Mouse (Mus musculus) heart, embryonic 15.5 days (tissue): ENCODE measurements around the gene Ccnjl. TPM values are rescaled to one million over a fixed set of nuclear protein-coding genes. Genes with fewer than 3 reads are reported as not detected.
A peak's percentile ranks its signal among the peaks of the same experiment; 100 is the strongest.

Source experiments
- ATAC-seq: fragments of 200-750 bp; cut with Nextera tagmentation; replicated peaks from 2 replicates; pipeline ENCODE4 v1.8.0; 2017; ENCODE audit warnings: low read depth, moderate TSS enrichment; ENCODE audit not compliant: insufficient number of reproducible peaks, insufficient read depth, low FRiP score
- H3K27ac ChIP-seq: fragments of 300-500 bp; sonication (generic); 2 replicates; pipeline ENCODE4 v1.5.1; 2015; ENCODE audit warnings: mild to moderate bottlenecking, inconsistent platforms
- H3K27me3 ChIP-seq: fragments of 300-500 bp; sonication (generic); 2 replicates; pipeline ENCODE4 v1.6.1; 2015; ENCODE audit warnings: inconsistent platforms
- H3K36me3 ChIP-seq: fragments of 300-500 bp; sonication (generic); 2 replicates; pipeline ENCODE4 v1.6.1; 2015; ENCODE audit warnings: mild to moderate bottlenecking, inconsistent platforms
- H3K4me1 ChIP-seq: fragments of 300-500 bp; sonication (generic); replicated peaks from 2 replicates; pipeline ENCODE4 v1.6.1; 2015; ENCODE audit warnings: inconsistent platforms
- H3K4me2 ChIP-seq: fragments of 300-500 bp; sonication (generic); 2 replicates; pipeline ENCODE4 v1.6.1; 2015; ENCODE audit warnings: inconsistent platforms, mild to moderate bottlenecking, moderate library complexity
- H3K4me3 ChIP-seq: fragments of 300-500 bp; sonication (generic); 2 replicates; pipeline ENCODE4 v1.5.1; 2015; ENCODE audit warnings: mild to moderate bottlenecking, inconsistent platforms
- H3K9ac ChIP-seq: fragments of 300-500 bp; sonication (generic); 2 replicates; pipeline ENCODE4 v1.6.1; 2015; ENCODE audit warnings: mild to moderate bottlenecking, inconsistent platforms
- H3K9me3 ChIP-seq: fragments of 300-500 bp; sonication (generic); replicated peaks from 2 replicates; pipeline ENCODE4 v1.6.1; 2016; ENCODE audit warnings: inconsistent platforms
- WGBS: fragments of 180-500 bp; shearing (Covaris S2); methylation state at CpG from one replicate; pipeline ENCODE4 v1.1.7; 2015; ENCODE audit warnings: mixed read lengths; 5-methylcytosine and 5-hydroxymethylcytosine counted together
- polyA plus RNA-seq: library from polyadenylated mRNA; unstranded; fragments of >200 nt; fragmentation: Nextera tagmentation; extraction: Ambion mirVana; gene quantifications from 2 replicates; pipeline ENCODE4 v1.2.1, GENCODE M21; 2015

The Ccnjl gene
- polyA plus RNA-seq, 1 experiment from 2014 or later: 21.0 TPM

GRCm38 (mm10) chr11:43528078-43528682, 404 bp upstream of the Ccnjl start:
- Histone ChIP-seq H3K9me3 (no peaks in the 10 kb centered on the region), H3K9ac (peak overlapping the region; percentile 94), H3K4me2 (peak overlapping the region; percentile 81), H3K27me3 (no peaks in the 10 kb centered on the region), H3K36me3 (peaks cover 4% of the 10 kb centered on the region; the same call in 1 of the 2 replicates), H3K4me3 (peak overlapping the region; percentile 94), H3K4me1 (peaks cover 30% of the 10 kb centered on the region), H3K27ac (peak overlapping the region; percentile 93)
- WGBS: under 1% methylated on average over 25 of the region's 25 CpGs
- no peak; the same call in 1 of the 2 replicates for ATAC-seq

GRCm38 (mm10) chr11:43530043-43530442, 1.5 kb downstream of the Ccnjl start:
- H3K27me3 ChIP-seq: no peaks in the 10 kb centered on the region
- 24% methylated on average over 3 of the region's 3 CpGs for WGBS
- peak overlapping the region; percentile 93 for H3K27ac ChIP-seq
- peak overlapping the region; percentile 94 for H3K4me3 ChIP-seq
- ATAC-seq: no peak
- H3K4me2 ChIP-seq: peak overlapping the region; percentile 81
- no peaks in the 10 kb centered on the region for H3K9me3 ChIP-seq
- peak overlapping the region; percentile 51 for H3K9ac ChIP-seq
- peaks cover 7% of the 10 kb centered on the region; the same call in 1 of the 2 replicates for H3K36me3 ChIP-seq
- peaks cover 37% of the 10 kb centered on the region for H3K4me1 ChIP-seq

- WGBS: 70% methylated on average over 5 of the region's 5 CpGs
- H3K36me3 ChIP-seq: peaks cover 12% of the 10 kb centered on the region; the same call in 1 of the 2 replicates
- H3K9ac ChIP-seq: no peak overlapping the region
- H3K4me2 ChIP-seq: no peak overlapping the region
- no peak overlapping the region for H3K4me3 ChIP-seq
- H3K27ac ChIP-seq: peak overlapping the region; percentile 0
- H3K9me3 ChIP-seq: no peaks in the 10 kb centered on the region
- H3K4me1 ChIP-seq: peaks cover 44% of the 10 kb centered on the region
- no peaks in the 10 kb centered on the region for H3K27me3 ChIP-seq
- ATAC-seq: no peak
Observed at GRCm38 (mm10) chr11:43531619-43532018, 3.0 kb downstream of the Ccnjl start.

GRCm38 (mm10) chr11:43537074-43537473, 8.5 kb downstream of the Ccnjl start:
- Histone ChIP-seq H3K4me1 (peaks cover 42% of the 10 kb centered on the region), H3K27me3 (no peaks in the 10 kb centered on the region), H3K4me2 (no peak overlapping the region), H3K36me3 (peaks cover 14% of the 10 kb centered on the region; the same call in 1 of the 2 replicates), H3K9ac (no peak overlapping the region), H3K4me3 (no peak overlapping the region), H3K27ac (no peak overlapping the region), H3K9me3 (no peaks in the 10 kb centered on the region)
- 85% methylated on average over 6 of the region's 6 CpGs for WGBS
- ATAC-seq: no peak

- Histone ChIP-seq H3K9ac (no peak overlapping the region), H3K4me3 (no peak overlapping the region), H3K4me2 (no peak overlapping the region), H3K4me1 (peaks cover 48% of the 10 kb centered on the region), H3K27ac (peak overlapping the region; percentile 13; the same call in 1 of the 2 replicates), H3K9me3 (no peaks in the 10 kb centered on the region), H3K36me3 (peaks cover 9% of the 10 kb centered on the region; the same call in 1 of the 2 replicates), H3K27me3 (no peaks in the 10 kb centered on the region)
- peak; percentile 60; the same call in 1 of the 2 replicates for ATAC-seq
- WGBS: 25% methylated on average over 6 of the region's 6 CpGs
Observed at GRCm38 (mm10) chr11:43539863-43540262, 11.3 kb downstream of the Ccnjl start.

GRCm38 (mm10) chr11:43543711-43544466, 15.3 kb downstream of the Ccnjl start:
- Histone ChIP-seq H3K9me3 (no peaks in the 10 kb centered on the region), H3K9ac (no peak overlapping the region), H3K27ac (peak overlapping the region; percentile 14; the same call in 1 of the 2 replicates), H3K4me1 (peaks cover 67% of the 10 kb centered on the region), H3K4me3 (no peak overlapping the region), H3K4me2 (no peak overlapping the region), H3K27me3 (no peaks in the 10 kb centered on the region), H3K36me3 (no peaks in the 10 kb centered on the region)
- no peak for ATAC-seq
- 53% methylated on average over 15 of the region's 15 CpGs for WGBS

- H3K27me3 ChIP-seq: no peaks in the 10 kb centered on the region
- no peak overlapping the region for H3K27ac ChIP-seq
- no peak overlapping the region for H3K9ac ChIP-seq
- no peak overlapping the region for H3K4me3 ChIP-seq
- 45% methylated on average over 7 of the region's 7 CpGs for WGBS
- H3K4me2 ChIP-seq: no peak overlapping the region
- H3K4me1 ChIP-seq: peaks cover 68% of the 10 kb centered on the region
- no peaks in the 10 kb centered on the region for H3K9me3 ChIP-seq
- ATAC-seq: no peak
- H3K36me3 ChIP-seq: no peaks in the 10 kb centered on the region
Observed at GRCm38 (mm10) chr11:43544819-43545218, 16.2 kb downstream of the Ccnjl start.

GRCm38 (mm10) chr11:43545873-43546475, 17.4 kb downstream of the Ccnjl start:
- no peaks in the 10 kb centered on the region for H3K27me3 ChIP-seq
- no peak for ATAC-seq
- peaks cover 72% of the 10 kb centered on the region for H3K4me1 ChIP-seq
- no peak overlapping the region for H3K9ac ChIP-seq
- H3K36me3 ChIP-seq: no peaks in the 10 kb centered on the region
- WGBS: 42% methylated on average over 16 of the region's 16 CpGs
- peak overlapping the region; percentile 98; the same call in 1 of the 2 replicates for H3K27ac ChIP-seq
- no peak overlapping the region for H3K4me2 ChIP-seq
- H3K4me3 ChIP-seq: no peak overlapping the region
- H3K9me3 ChIP-seq: no peaks in the 10 kb centered on the region

GRCm38 (mm10) chr11:43546678-43547077, 18.1 kb downstream of the Ccnjl start:
- H3K4me3 ChIP-seq: no peak overlapping the region
- no peaks in the 10 kb centered on the region for H3K9me3 ChIP-seq
- no peak for ATAC-seq
- no peak overlapping the region for H3K4me2 ChIP-seq
- no peaks in the 10 kb centered on the region for H3K36me3 ChIP-seq
- no peaks in the 10 kb centered on the region for H3K27me3 ChIP-seq
- H3K27ac ChIP-seq: peak overlapping the region; percentile 98
- H3K9ac ChIP-seq: no peak overlapping the region
- WGBS: 72% methylated on average over 4 of the region's 4 CpGs
- peaks cover 76% of the 10 kb centered on the region for H3K4me1 ChIP-seq

GRCm38 (mm10) chr11:43548148-43548547, 19.6 kb downstream of the Ccnjl start:
- H3K4me1 ChIP-seq: peaks cover 75% of the 10 kb centered on the region

More at GRCm38 (mm10) chr11:43548148-43548547, 19.6 kb downstream of the Ccnjl start:
- ATAC-seq: peak; percentile 78
- H3K9me3 ChIP-seq: no peaks in the 10 kb centered on the region
- no peaks in the 10 kb centered on the region for H3K36me3 ChIP-seq
- peak overlapping the region; percentile 39; the same call in 1 of the 2 replicates for H3K9ac ChIP-seq
- 4% methylated on average over 7 of the region's 7 CpGs for WGBS
- no peak overlapping the region for H3K4me3 ChIP-seq
- H3K4me2 ChIP-seq: peak overlapping the region; percentile 50
- H3K27ac ChIP-seq: peak overlapping the region; percentile 98
- no peaks in the 10 kb centered on the region for H3K27me3 ChIP-seq
